Mouse (Mus musculus) A20 (cell line): ENCODE measurements around the gene Gm10663.

Experiments
- DNase-seq: peaks from one replicate; pipeline ENCODE4 v3.0.0-alpha.2; 2011; ENCODE audit warnings: low read depth, low spot score

Gene Gm10663

GRCm38 (mm10) chr8:65085680-65086079 is 10.8 kb downstream of the Gm10663 start:
- peak; percentile 22 for DNase-seq

DNA sequence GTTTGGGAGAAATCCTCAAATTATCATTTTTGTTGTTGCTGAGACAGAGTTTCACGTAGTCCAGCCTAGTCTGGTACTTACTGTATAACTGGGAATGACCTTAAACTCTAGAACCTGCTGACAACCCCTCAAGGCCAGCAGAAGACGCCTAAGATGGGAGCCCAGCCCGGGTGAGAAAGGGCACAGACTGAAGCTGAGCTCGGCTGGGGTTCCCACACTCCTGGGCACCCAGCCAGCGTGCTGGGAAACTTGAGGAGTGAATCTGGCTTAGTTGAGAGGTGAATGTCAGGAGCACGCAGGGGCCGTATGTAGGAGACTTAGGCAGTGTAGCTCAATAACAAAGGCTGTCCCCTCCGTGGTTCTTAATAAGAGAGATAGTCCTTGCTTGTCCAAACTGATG is 12.9 kb downstream of the Gm10663 start:
- no peak for DNase-seq

GRCm38 (mm10) chr8:65088120-65088519 is 13.3 kb downstream of the Gm10663 start:
- no peak for DNase-seq

GRCm38 (mm10) chr8:65089781-65090180 is 14.9 kb downstream of the Gm10663 start:
- no peak for DNase-seq

DNA sequence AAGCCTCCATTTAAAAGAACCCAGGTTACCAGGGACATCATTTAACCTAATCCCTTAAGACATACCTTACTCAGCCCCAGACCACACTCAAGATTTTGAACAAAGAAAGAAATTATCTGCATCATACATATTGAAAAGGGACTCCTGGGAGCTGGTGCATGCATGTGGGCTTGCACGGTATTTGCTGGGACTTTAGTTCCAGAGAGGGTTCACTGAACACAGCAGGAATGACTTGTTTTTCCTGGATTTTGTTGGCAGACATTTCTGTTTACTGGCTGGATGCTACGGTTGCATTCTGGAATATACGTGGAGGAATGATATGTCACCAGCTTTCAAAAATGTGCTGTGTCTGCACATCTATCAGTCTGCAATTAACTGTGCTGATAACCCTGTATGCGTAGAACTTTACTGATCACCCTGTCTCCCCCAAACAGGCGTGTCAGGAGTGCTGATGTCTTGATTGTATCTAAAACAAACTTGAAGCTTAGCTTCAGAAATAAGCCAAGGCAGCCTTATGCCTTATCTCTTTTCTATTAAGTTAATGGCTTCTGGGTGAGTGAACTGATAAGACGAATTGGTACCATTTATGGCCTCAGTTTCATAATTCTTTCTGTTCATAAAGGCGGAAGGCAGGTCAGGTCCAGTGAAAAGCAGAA is 23.1 kb downstream of the Gm10663 start:
- no peak for DNase-seq

- no peak for DNase-seq
Observed at GRCm38 (mm10) chr8:65099735-65100134, 24.9 kb downstream of the Gm10663 start.

GRCm38 (mm10) chr8:65103632-65104031 is 28.8 kb downstream of the Gm10663 start:
- no peak for DNase-seq

DNA sequence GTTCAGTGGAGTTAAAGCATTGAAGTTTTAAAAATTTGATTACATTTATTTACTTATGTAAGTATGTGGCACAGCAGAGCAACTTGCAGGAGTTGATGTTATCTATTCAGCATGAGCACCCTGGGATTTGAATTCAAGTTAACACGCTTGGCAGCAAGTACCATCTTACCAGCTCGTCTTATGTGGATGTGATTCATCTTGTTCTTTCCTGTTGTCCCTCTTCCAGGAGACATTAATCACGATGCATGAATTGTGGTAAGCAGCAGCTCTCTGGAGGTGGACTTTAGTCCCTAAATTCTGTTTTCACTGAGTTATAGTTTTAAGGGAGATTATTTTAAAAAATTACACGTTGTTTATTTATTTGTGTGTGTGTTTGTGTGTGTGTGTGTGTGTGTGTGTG is 29.2 kb downstream of the Gm10663 start:
- no peak for DNase-seq

DNA sequence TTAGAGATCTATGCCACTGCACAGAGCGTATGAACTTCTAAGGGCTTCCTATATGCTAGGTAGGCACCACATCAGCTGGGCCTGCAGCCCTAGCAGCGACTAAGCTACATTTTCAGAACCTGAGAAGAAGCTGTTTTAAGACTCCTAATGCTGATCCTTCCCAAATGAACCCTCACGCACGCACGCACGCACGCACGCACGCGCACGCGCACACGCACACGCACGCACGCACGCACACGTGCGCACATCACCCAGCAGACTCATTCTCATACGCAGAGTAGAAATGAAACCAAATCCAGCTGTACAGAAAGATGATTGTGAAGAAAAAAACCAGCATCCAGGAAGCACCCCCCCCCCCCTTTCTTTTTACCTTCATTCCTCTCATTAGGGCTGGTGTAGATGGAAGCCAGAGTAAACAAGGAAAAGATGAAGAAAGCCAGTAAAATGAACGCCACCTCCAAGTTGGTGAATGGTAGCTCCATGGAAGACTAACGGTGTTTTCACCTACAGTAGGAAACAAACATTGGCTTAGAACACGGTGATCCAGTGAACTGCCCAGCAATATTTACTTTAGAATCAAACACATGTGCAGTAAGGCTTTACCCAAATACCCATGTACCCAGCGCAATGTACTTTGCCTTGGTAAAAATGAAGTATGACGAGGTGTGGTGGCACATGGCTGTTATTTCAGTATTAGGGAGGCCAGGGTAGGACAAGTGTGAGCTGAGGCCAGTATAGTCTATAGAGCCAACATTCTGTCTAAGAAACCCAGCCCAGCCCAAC is 33.3 kb downstream of the Gm10663 start:
- DNase-seq, result no peak

GRCm38 (mm10) chr8:65108936-65109335 is 34.1 kb downstream of the Gm10663 start:
- DNase-seq, result no peak

DNA sequence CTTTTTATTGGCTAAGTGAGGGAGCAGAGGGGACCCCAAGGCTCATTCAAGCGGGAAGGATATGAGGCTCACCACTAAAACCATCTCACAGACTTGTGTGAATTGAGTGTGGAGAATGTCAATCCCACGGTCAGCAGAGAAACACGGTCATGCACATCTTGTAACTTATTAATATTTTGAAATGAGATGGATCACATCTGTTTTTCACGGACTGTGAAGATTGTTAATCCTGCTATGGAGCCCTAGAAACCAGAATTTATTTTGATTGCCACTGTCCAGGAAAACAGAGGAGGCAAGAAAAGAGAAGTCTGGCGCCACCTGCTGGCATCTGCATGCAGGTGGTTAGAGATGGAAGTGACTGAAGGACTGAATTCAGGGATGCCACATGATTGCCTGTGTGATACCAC is 35.5 kb downstream of the Gm10663 start:
- DNase-seq, result peak; percentile 71

GRCm38 (mm10) chr8:65112092-65112491 is 37.3 kb downstream of the Gm10663 start:
- DNase-seq, result no peak

DNA sequence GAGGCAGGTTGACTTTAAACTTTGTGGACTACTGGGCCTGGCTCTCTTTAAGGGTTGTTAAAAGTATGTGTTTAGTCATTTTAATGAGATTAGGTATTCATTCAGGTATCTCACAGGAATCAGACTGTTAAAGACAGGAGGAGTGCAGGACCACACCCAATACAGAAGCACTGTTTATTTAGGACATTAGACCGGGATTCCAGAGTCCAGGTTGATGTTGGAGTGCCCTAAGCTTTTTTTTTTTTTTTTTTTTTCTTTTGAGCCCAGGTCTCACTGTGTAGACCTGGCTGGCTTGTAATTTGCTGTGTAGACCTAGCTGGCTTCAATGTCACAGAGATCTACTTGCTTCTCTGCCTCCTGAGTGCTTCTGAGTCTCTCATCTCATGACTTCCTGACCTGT is 51.2 kb downstream of the Gm10663 start:
- no peak for DNase-seq

GRCm38 (mm10) chr8:65126454-65126853 is 51.6 kb downstream of the Gm10663 start:
- no peak for DNase-seq
